Mouse (Mus musculus): ENCODE measurements around the gene Gm10392.

DNA sequence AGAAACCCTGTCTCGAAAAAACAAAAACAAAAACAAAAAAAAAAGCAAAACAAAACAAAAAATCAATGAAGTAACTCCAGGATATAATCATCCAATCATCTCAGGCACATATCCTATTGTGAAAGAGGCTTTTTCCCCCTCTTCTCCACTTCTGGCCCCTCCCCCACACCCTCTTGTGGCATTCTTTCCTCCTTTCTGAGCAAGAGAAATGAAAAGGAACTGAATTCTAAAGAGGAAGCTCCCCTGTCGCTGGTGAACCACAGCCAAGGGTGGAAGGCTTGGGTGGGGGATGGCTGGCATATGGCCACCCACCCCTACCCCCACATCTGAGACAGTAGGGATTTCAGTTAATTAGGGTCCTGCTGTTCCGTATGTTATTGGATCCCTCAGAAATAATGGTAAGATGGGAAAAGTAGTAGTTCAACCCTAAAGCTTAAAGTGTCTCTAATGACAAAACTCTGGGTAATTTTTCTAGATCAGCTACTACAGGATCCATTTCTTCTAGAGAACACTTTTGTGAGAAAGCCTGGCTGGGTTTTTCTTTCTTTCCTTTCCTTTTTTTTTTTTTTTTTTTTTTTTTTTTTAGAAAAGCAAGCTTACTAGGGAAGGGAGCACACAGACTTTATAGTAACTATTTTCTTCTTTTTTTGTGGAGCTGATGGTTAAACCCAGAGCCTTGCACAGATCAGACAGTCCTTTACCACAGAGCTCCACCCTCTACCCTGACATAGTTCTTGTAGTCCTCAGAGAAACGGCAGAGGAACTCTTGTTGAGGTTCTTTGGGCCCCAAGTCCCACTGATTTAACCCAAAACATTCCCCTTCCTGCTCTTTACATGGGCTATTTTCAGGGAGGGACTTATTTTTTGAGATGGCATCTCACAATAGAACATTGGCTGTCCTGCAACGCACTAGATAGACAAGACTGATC is 1.9 kb upstream of the Gm10392 start:
- TF ChIP-seq CTCF (IDR thresholded peaks at IDR 0.05; ENCODE audit: borderline replicate concordance, extremely low read depth, insufficient read depth, insufficient read length) (no peak), POLR2A (IDR thresholded peaks at IDR 0.05; ENCODE audit: borderline replicate concordance, extremely low read depth, insufficient read depth, insufficient read length, poor library complexity, severe bottlenecking) (no peak)
